Mouse (Mus musculus) liver, embryonic 11.5 days (tissue): Measurements from ENCODE around the gene Stbd1. TPM values are rescaled to one million over a fixed set of nuclear protein-coding genes. Genes with fewer than 3 reads are reported as not detected.

Experiments used
- ATAC-seq: fragments of 200-750 bp; cut with Nextera tagmentation; replicated peaks from 2 replicates; pipeline ENCODE4 v1.8.0; 2017; ENCODE audit warnings: moderate number of reproducible peaks, mild to moderate bottlenecking, moderate TSS enrichment, moderate library complexity; ENCODE audit not compliant: low FRiP score
- DNase-seq: peaks from one replicate; pipeline ENCODE4 v3.0.0-alpha.2; 2017; ENCODE audit warnings: low spot score
- H3K27ac ChIP-seq: fragments of 300-500 bp; sonication (generic); 2 replicates; pipeline ENCODE4 v1.5.1; 2014; ENCODE audit warnings: mild to moderate bottlenecking, low read depth, low read length, control low read depth
- H3K27me3 ChIP-seq: fragments of 300-500 bp; sonication (generic); replicated peaks from 2 replicates; pipeline ENCODE4 v1.6.1; 2014; ENCODE audit warnings: low read length, mixed read lengths; ENCODE audit not compliant: control insufficient read depth, insufficient read depth
- H3K36me3 ChIP-seq: fragments of 300-500 bp; sonication (generic); 2 replicates; pipeline ENCODE4 v1.6.1; 2014; ENCODE audit warnings: mild to moderate bottlenecking, low read length, moderate library complexity, mixed read lengths; ENCODE audit not compliant: control insufficient read depth, insufficient read depth
- H3K4me1 ChIP-seq: fragments of 300-500 bp; sonication (generic); replicated peaks from 2 replicates; pipeline ENCODE4 v1.6.1; 2014; ENCODE audit warnings: low read length, mixed read lengths; ENCODE audit not compliant: control insufficient read depth, insufficient read depth
- H3K4me2 ChIP-seq: fragments of 300-500 bp; sonication (generic); 2 replicates; pipeline ENCODE4 v1.6.1; 2014; ENCODE audit warnings: mild to moderate bottlenecking, control low read depth, moderate library complexity
- H3K4me3 ChIP-seq: fragments of 300-500 bp; sonication (generic); 2 replicates; pipeline ENCODE4 v1.5.1; 2014; ENCODE audit warnings: low read depth, low read length, control low read depth
- H3K9ac ChIP-seq: fragments of 300-500 bp; sonication (generic); 2 replicates; pipeline ENCODE4 v1.6.1; 2014; ENCODE audit warnings: low read depth, low read length, control low read depth
- H3K9me3 ChIP-seq: fragments of 300-500 bp; sonication (generic); 2 replicates; pipeline ENCODE4 v1.6.1; 2016; ENCODE audit warnings: low read length, inconsistent platforms, mixed read lengths; ENCODE audit not compliant: control insufficient read depth
- WGBS: fragments of 180-500 bp; shearing (Covaris S2); extraction: QIAGEN DNeasy Blood & Tissue Kit; methylation state at CpG from one replicate; pipeline ENCODE4 v1.1.7; 2014; 5-methylcytosine and 5-hydroxymethylcytosine counted together
- polyA plus RNA-seq: library from polyadenylated mRNA; unstranded; fragments of >200 nt; fragmentation: Nextera tagmentation; extraction: Ambion mirVana; gene quantifications from 2 replicates; pipeline ENCODE4 v1.2.1, GENCODE M21; 2014

Stbd1 gene
- polyA plus RNA-seq, result 6.8 and 8.4 TPM in 2 replicates

DNA sequence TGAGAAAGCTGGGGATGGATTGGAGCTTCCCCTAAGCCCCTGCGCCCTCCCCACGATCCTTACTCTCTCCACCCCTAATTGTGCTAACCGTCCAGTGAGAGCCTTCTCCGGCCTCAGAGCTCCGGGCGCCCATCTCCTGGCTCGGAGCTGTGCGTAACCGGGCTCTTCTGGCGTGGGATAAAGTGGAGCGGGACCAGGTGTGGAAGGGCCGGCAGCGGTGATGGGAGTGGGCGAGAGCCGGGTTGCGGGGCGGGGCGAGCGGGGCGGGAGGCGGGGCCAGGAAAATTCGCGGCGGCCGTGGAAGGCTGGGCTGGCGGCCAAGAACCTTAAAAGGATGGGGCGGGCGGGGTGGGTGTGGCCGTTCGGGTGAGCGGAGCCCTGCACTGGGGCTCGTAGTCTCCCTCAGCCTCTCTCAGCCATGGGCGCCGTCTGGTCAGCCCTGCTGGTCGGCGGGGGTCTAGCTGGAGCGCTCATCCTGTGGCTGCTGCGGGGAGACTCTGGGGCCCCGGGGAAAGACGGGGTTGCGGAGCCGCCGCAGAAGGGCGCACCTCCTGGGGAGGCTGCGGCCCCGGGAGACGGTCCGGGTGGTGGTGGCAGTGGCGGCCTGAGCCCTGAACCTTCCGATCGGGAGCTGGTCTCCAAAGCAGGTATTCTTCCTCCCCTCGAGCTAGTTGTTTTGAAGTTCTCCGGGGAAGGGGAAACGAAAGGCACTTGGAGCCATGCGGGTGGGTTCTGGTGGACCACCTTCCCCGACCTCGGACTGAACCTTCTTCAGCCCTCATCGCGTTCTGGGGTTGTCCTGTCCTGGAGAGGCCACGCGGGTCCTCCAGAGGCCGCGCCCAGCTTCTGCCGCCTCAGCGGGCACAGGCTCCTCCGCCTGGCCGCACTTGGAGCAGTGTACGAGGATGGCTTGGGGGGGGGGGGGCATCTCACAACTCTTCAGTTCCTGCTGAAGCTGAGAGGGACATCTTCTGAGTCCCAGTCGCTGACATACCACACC, at the start of gene Stbd1:
Gene Stbd1, plus strand, starts transcription at position 351 of the 1,000 bp plus-strand sequence.
- peak within 1 kb of the TSS; percentile 84 for H3K4me2 ChIP-seq
- H3K4me1 ChIP-seq, result no peaks in the 10 kb centered on the region; the same call in 1 of the 2 replicates
- 2% methylated on average over 69 of the region's 69 CpGs for WGBS
- H3K9me3 ChIP-seq, result no peaks in the 10 kb centered on the region
- peak; percentile 81 for ATAC-seq
- H3K27me3 ChIP-seq, result peaks cover 16% of the 10 kb centered on the region
- peak within 1 kb of the TSS; percentile 64 for H3K4me3 ChIP-seq
- H3K36me3 ChIP-seq, result no peaks in the 10 kb centered on the region
- peak; percentile 75 for DNase-seq
- H3K27ac ChIP-seq, result no peak within 1 kb of the TSS
- H3K9ac ChIP-seq, result no peak within 1 kb of the TSS; the same call in 1 of the 2 replicates

DNA sequence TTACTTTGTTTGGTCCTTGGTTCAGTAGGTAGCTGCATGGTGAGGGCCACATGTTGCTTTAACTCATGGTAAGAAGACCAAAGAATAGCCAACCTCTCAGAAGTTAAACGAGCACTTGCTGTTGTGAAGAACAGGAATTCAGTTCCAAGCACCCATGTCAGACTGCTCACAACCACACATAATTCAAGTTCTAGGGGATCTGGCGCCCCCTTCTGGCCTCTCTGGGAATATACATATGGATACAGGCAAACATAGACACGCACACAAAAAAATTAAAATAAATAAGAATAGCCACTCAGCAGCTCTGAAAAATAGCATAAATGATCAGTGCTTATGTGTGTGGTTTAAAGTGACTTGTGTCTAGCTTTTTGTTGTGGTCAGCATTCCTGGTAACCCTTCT, 48.9 kb upstream of the Stbd1 start:
- H3K9ac ChIP-seq, result no peak overlapping the region
- no peak overlapping the region for H3K4me2 ChIP-seq
- no peaks in the 10 kb centered on the region for H3K36me3 ChIP-seq
- WGBS, result 65% methylated on average over 3 of the region's 3 CpGs
- DNase-seq, result no peak
- H3K9me3 ChIP-seq, result no peaks in the 10 kb centered on the region
- ATAC-seq, result no peak
- H3K27me3 ChIP-seq, result no peaks in the 10 kb centered on the region
- H3K27ac ChIP-seq, result no peak overlapping the region
- no peaks in the 10 kb centered on the region for H3K4me1 ChIP-seq
- no peak overlapping the region for H3K4me3 ChIP-seq

- Histone ChIP-seq H3K9ac (no peak overlapping the region), H3K27me3 (no peaks in the 10 kb centered on the region), H3K9me3 (no peaks in the 10 kb centered on the region), H3K4me1 (no peaks in the 10 kb centered on the region), H3K27ac (no peak overlapping the region), H3K4me2 (no peak overlapping the region), H3K4me3 (no peak overlapping the region), H3K36me3 (no peaks in the 10 kb centered on the region)
- ATAC-seq (no peak), DNase-seq (no peak)
- 80% methylated on average over 4 of the region's 4 CpGs for WGBS
These were observed 48.4 kb upstream of the Stbd1 start for GRCm38 (mm10) chr5:92554443-92554842.

DNA sequence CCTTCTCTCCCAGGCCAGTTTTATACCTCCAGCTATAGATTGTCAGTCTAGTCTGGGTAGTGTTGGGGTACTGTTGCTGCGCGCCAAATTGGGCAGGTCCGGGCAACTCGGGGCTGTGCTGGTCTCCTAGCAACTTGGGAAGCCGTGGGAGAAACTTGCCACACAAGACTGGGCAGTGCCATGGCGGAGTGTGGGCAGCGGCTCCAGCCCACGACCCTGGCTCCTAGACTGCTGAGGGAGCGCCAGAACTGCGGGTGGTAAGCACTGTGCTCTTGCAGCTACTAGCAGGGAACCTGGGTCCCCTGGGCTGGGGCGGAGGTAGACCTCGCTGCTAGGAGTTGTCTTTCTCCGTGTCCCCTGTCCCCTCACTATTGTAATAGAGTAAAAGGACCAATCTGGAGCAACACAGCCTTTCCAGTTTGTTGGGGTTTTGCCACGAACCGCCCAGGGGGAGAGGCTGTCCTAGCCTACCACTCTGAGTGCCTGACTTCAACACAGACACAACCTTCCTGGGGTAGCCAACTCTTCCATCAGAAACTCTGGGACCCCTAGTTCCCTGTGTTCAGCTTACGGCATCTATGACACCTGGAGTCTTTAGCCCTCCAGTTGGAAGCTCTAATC, 47.8 kb upstream of the Stbd1 start, which contains the start of gene Fam47e:
Gene Fam47e, plus strand, starts transcription at position 179 of the 621 bp plus-strand sequence.
- no peak within 1 kb of the TSS for H3K4me2 ChIP-seq
- H3K27ac ChIP-seq, result no peak within 1 kb of the TSS
- H3K9me3 ChIP-seq, result no peaks in the 10 kb centered on the region
- no peak within 1 kb of the TSS for H3K9ac ChIP-seq
- 71% methylated on average over 16 of the region's 16 CpGs for WGBS
- no peak for DNase-seq
- no peaks in the 10 kb centered on the region for H3K4me1 ChIP-seq
- H3K4me3 ChIP-seq, result no peak within 1 kb of the TSS
- H3K27me3 ChIP-seq, result no peaks in the 10 kb centered on the region
- H3K36me3 ChIP-seq, result no peaks in the 10 kb centered on the region
- no peak for ATAC-seq

GRCm38 (mm10) chr5:92555905-92556304, 46.9 kb upstream of the Stbd1 start:
- Histone ChIP-seq H3K27ac (no peak overlapping the region), H3K9ac (no peak overlapping the region), H3K36me3 (no peaks in the 10 kb centered on the region), H3K4me3 (no peak overlapping the region), H3K4me1 (no peaks in the 10 kb centered on the region), H3K9me3 (no peaks in the 10 kb centered on the region), H3K4me2 (no peak overlapping the region), H3K27me3 (no peaks in the 10 kb centered on the region)
- WGBS, result 94% methylated on average over 1 of the region's 1 CpGs
- ATAC-seq, result no peak
- no peak for DNase-seq

- Histone ChIP-seq H3K9me3 (no peaks in the 10 kb centered on the region), H3K27ac (no peak overlapping the region), H3K9ac (no peak overlapping the region), H3K36me3 (no peaks in the 10 kb centered on the region), H3K4me1 (no peaks in the 10 kb centered on the region), H3K4me3 (no peak overlapping the region), H3K4me2 (no peak overlapping the region), H3K27me3 (no peaks in the 10 kb centered on the region)
- 90% methylated on average over 1 of the region's 1 CpGs for WGBS
- no peak for DNase-seq
- ATAC-seq, result no peak
These were observed 45.3 kb upstream of the Stbd1 start for GRCm38 (mm10) chr5:92557508-92557907.

GRCm38 (mm10) chr5:92560201-92560600, 42.6 kb upstream of the Stbd1 start:
- no peak for ATAC-seq
- H3K27ac ChIP-seq, result no peak overlapping the region
- no peaks in the 10 kb centered on the region for H3K27me3 ChIP-seq
- H3K4me1 ChIP-seq, result no peaks in the 10 kb centered on the region
- no peaks in the 10 kb centered on the region for H3K9me3 ChIP-seq
- WGBS, result 73% methylated on average over 2 of the region's 2 CpGs
- DNase-seq, result no peak
- no peak overlapping the region for H3K9ac ChIP-seq
- H3K4me3 ChIP-seq, result no peak overlapping the region
- H3K36me3 ChIP-seq, result no peaks in the 10 kb centered on the region
- no peak overlapping the region for H3K4me2 ChIP-seq

GRCm38 (mm10) chr5:92562002-92562401, 40.8 kb upstream of the Stbd1 start:
- no peak overlapping the region for H3K9ac ChIP-seq
- no peak overlapping the region for H3K4me3 ChIP-seq
- H3K4me2 ChIP-seq, result no peak overlapping the region
- WGBS, result 76% methylated on average over 13 of the region's 13 CpGs
- no peaks in the 10 kb centered on the region for H3K9me3 ChIP-seq
- no peaks in the 10 kb centered on the region for H3K27me3 ChIP-seq
- no peaks in the 10 kb centered on the region for H3K4me1 ChIP-seq
- no peak overlapping the region for H3K27ac ChIP-seq
- DNase-seq (no peak), ATAC-seq (no peak)
- no peaks in the 10 kb centered on the region for H3K36me3 ChIP-seq
